Mouse (Mus musculus): ENCODE measurements around the gene Serinc3. TPM values are rescaled to one million over a fixed set of nuclear protein-coding genes. Genes with fewer than 3 reads are reported as not detected.
A peak's percentile ranks its signal among the peaks of the same experiment; 100 is the strongest.

Serinc3 gene
- polyA plus RNA-seq, 1 experiment from 2014 or later = 42.1 TPM

DNA sequence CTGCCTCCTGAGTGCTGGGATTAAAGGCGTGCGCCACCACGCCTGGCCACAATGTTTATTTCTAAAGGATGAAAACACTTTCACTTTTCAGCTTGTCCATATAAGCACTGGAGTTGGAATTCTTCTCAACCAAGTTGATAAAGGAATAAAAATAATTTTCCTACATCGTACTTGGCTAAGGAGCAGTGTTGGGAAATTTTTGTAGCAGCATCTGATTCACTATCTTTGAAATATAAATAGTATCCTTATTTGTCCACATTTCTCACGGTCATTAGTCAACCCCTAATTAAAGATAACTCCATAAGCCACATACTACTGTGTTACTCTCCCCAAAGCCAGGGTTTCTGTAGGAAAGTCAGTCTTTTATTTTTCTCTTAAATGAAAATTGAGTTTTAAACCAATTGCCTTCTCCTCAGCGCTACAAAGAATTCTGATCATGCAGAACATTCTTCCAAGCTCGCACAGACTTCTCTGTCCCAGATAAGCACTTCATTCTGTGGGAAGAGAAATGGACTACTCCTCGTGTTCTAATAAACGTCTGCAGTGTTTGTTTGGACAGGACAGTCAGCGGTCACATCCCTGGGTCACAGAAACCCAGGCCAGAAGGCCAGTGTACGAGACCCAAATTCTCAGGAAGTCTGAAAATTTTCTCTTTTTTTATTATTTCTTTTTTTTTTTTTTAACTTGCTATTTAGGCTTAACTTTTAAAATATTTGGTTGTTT is 26.1 kb upstream of the Serinc3 start:
- no peaks in the 10 kb centered on the region for H3K36me3 ChIP-seq (replicated peaks; ENCODE audit: control insufficient read depth, insufficient read depth)
- H3K27ac ChIP-seq = no peak overlapping the region
- H3K9ac ChIP-seq = no peak overlapping the region
- no peak for DNase-seq (ENCODE audit: low spot score)
- peaks cover 8% of the 10 kb centered on the region; the same call in 1 of the 2 replicates for H3K4me1 ChIP-seq (replicated peaks; ENCODE audit: control insufficient read depth, insufficient read depth, low read length)
- no peak overlapping the region for H3K4me2 ChIP-seq (replicated peaks)
- ATAC-seq (ENCODE audit: low FRiP score) = no peak
- no peaks in the 10 kb centered on the region for H3K27me3 ChIP-seq (ENCODE audit: control insufficient read depth, insufficient read depth, low read length)
- H3K9me3 ChIP-seq (ENCODE audit: control insufficient read depth, low read length) = no peaks in the 10 kb centered on the region
- 90% methylated on average over 11 of the region's 11 CpGs for WGBS
- H3K4me3 ChIP-seq (replicated peaks; ENCODE audit: low read length) = no peak overlapping the region

DNA sequence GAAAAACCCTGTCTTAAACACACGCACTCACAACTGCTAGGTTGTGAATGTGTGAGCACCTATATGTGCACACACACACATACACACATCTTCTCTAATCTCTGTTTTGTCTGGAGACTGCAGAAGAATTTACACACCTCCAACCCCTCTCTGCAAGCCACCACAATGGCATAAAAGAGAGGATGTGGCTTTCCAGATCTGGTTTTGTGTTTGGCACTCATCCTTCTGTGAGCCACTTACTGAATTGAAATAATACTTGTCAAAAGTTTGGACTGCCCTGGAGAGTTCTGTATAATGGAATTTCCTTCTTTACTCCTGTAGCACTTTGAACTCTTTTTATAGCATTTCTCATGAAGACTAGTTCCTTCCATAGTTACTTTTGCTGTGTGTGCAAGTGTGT is 22.1 kb upstream of the Serinc3 start:
- H3K9me3 ChIP-seq (ENCODE audit: control insufficient read depth, low read length) = no peaks in the 10 kb centered on the region
- DNase-seq (ENCODE audit: low spot score) (no peak), ATAC-seq (ENCODE audit: low FRiP score) (no peak)
- H3K27me3 ChIP-seq (ENCODE audit: control insufficient read depth, insufficient read depth, low read length) = no peaks in the 10 kb centered on the region
- H3K4me2 ChIP-seq (replicated peaks) = no peak overlapping the region
- H3K27ac ChIP-seq = no peak overlapping the region
- WGBS = 85% methylated on average over 1 of the region's 1 CpGs
- no peaks in the 10 kb centered on the region for H3K36me3 ChIP-seq (replicated peaks; ENCODE audit: control insufficient read depth, insufficient read depth)
- no peak overlapping the region for H3K4me3 ChIP-seq (replicated peaks; ENCODE audit: low read length)
- H3K9ac ChIP-seq = no peak overlapping the region
- H3K4me1 ChIP-seq (replicated peaks; ENCODE audit: control insufficient read depth, insufficient read depth, low read length) = no peaks in the 10 kb centered on the region

DNA sequence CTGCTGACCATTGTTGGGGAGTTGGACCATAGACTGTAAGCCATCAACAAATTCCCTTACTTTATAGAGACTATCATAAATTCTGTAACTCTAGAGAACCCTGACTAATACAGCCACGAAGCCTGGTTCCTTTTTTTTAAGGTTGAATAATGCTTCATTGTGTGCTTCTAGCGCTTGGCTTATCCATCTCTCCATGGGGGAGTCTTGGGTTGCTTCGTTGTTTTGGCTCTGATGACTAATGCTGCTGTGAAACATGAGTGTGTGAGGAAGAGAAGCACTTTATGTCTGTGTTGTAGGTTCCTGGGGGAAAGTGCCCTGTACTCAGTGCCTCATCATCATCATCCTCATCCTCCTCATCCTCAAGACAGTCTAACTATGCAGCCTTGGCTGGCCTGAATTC is 19.0 kb upstream of the Serinc3 start:
- ATAC-seq (ENCODE audit: low FRiP score) = no peak
- H3K27ac ChIP-seq = no peak overlapping the region
- H3K4me2 ChIP-seq (replicated peaks) = no peak overlapping the region
- WGBS = 54% methylated on average over 3 of the region's 3 CpGs
- H3K9me3 ChIP-seq (ENCODE audit: control insufficient read depth, low read length) = no peaks in the 10 kb centered on the region
- no peak overlapping the region for H3K9ac ChIP-seq
- H3K36me3 ChIP-seq (replicated peaks; ENCODE audit: control insufficient read depth, insufficient read depth) = no peaks in the 10 kb centered on the region
- H3K4me1 ChIP-seq (replicated peaks; ENCODE audit: control insufficient read depth, insufficient read depth, low read length) = peaks cover 5% of the 10 kb centered on the region; the same call in 1 of the 2 replicates
- H3K27me3 ChIP-seq (ENCODE audit: control insufficient read depth, insufficient read depth, low read length) = no peaks in the 10 kb centered on the region
- no peak overlapping the region for H3K4me3 ChIP-seq (replicated peaks; ENCODE audit: low read length)
- no peak for DNase-seq (ENCODE audit: low spot score)

DNA sequence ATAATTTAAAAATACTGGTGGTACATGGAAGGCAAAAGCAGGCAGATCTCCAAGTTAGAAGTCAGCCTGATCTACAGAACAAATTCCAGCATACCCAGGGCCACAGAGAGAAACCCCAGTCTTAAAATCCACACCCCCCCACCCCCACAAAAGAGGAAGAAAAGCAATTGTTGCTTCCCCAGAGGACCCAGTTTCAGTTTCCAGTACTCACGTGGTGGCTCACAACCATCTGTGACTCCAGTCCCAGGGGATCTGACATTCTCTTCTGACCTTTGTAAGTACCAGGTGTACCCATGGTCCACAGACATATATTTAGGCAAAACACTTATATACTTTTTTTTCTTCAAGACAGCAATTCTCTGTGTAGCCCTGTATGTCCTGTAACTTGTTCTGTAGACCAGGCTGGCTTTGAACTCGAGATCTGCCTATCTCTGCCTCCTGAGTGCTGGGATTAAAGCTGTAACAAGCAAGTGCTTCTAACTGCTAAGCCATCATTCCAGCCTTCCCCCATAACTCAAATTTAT is 17.8 kb upstream of the Serinc3 start:
- Histone ChIP-seq H3K4me3 (replicated peaks; ENCODE audit: low read length) (no peak overlapping the region), H3K4me1 (replicated peaks; ENCODE audit: control insufficient read depth, insufficient read depth, low read length) (peaks cover 6% of the 10 kb centered on the region; the same call in 1 of the 2 replicates), H3K27me3 (ENCODE audit: control insufficient read depth, insufficient read depth, low read length) (no peaks in the 10 kb centered on the region), H3K9me3 (ENCODE audit: control insufficient read depth, low read length) (no peaks in the 10 kb centered on the region), H3K27ac (no peak overlapping the region), H3K4me2 (replicated peaks) (no peak overlapping the region), H3K9ac (no peak overlapping the region), H3K36me3 (replicated peaks; ENCODE audit: control insufficient read depth, insufficient read depth) (no peaks in the 10 kb centered on the region)
- WGBS = 71% methylated on average over 2 of the region's 2 CpGs
- DNase-seq (ENCODE audit: low spot score) = no peak
- no peak for ATAC-seq (ENCODE audit: low FRiP score)

DNA sequence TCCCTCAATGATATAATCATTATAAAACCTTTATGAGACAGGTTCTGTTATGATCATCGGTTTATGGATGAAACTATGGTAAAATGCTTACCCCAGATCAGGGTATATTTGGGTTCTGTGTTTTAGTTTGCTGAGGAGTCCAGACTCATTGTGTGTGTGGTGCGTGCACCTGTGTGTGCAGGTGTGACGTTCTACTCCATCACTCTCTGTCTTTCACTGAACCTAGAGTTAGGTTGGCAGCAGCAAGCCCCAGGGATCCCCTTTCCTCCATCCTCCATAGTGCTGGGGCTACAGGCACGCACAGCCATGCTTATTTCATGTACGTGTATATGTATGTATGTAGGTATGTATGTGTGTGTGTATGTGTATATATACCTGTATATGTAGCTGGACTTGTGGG is 17.1 kb upstream of the Serinc3 start:
- no peak overlapping the region for H3K4me2 ChIP-seq (replicated peaks)
- DNase-seq (ENCODE audit: low spot score) = no peak
- H3K9ac ChIP-seq = no peak overlapping the region
- H3K27me3 ChIP-seq (ENCODE audit: control insufficient read depth, insufficient read depth, low read length) = no peaks in the 10 kb centered on the region
- H3K4me1 ChIP-seq (replicated peaks; ENCODE audit: control insufficient read depth, insufficient read depth, low read length) = peaks cover 6% of the 10 kb centered on the region; the same call in 1 of the 2 replicates
- no peak for ATAC-seq (ENCODE audit: low FRiP score)
- no peaks in the 10 kb centered on the region for H3K9me3 ChIP-seq (ENCODE audit: control insufficient read depth, low read length)
- no peak overlapping the region for H3K4me3 ChIP-seq (replicated peaks; ENCODE audit: low read length)
- no peak overlapping the region for H3K27ac ChIP-seq
- no peaks in the 10 kb centered on the region for H3K36me3 ChIP-seq (replicated peaks; ENCODE audit: control insufficient read depth, insufficient read depth)
- 95% methylated on average over 5 of the region's 5 CpGs for WGBS

DNA sequence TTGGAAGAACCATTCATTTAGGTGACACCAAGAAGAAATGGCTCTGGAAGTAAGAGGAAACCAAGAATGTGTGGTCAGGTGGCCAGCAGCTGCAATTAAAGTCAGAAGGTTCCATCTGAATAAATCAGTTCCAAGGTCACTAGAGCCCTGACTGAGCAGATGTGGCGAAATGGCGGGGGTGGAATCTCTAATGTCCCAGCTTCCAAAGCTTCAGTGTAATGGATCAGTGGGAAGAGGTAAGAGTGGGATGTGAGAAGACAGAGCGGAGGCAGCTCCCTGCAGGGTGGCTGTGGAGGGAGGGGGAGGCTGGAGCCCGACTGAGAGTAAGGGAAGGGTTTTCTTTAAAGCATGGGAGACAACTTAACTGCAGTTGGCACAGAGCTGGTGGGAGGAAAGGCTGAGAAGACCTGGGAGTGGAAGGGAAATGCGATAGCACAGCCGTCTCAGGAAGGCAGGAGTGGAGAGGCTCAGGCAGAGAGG is 16.5 kb upstream of the Serinc3 start:
- ATAC-seq (ENCODE audit: low FRiP score) (no peak), DNase-seq (ENCODE audit: low spot score) (no peak)
- peak overlapping the region; percentile 3; the same call in 1 of the 2 replicates for H3K9ac ChIP-seq
- H3K27me3 ChIP-seq (ENCODE audit: control insufficient read depth, insufficient read depth, low read length) = no peaks in the 10 kb centered on the region
- H3K36me3 ChIP-seq (replicated peaks; ENCODE audit: control insufficient read depth, insufficient read depth) = no peaks in the 10 kb centered on the region
- H3K4me1 ChIP-seq (replicated peaks; ENCODE audit: control insufficient read depth, insufficient read depth, low read length) = peaks cover 6% of the 10 kb centered on the region; the same call in 1 of the 2 replicates
- H3K27ac ChIP-seq = no peak overlapping the region
- no peak overlapping the region for H3K4me3 ChIP-seq (replicated peaks; ENCODE audit: low read length)
- no peaks in the 10 kb centered on the region for H3K9me3 ChIP-seq (ENCODE audit: control insufficient read depth, low read length)
- H3K4me2 ChIP-seq (replicated peaks) = no peak overlapping the region
- WGBS = 46% methylated on average over 6 of the region's 6 CpGs

DNA sequence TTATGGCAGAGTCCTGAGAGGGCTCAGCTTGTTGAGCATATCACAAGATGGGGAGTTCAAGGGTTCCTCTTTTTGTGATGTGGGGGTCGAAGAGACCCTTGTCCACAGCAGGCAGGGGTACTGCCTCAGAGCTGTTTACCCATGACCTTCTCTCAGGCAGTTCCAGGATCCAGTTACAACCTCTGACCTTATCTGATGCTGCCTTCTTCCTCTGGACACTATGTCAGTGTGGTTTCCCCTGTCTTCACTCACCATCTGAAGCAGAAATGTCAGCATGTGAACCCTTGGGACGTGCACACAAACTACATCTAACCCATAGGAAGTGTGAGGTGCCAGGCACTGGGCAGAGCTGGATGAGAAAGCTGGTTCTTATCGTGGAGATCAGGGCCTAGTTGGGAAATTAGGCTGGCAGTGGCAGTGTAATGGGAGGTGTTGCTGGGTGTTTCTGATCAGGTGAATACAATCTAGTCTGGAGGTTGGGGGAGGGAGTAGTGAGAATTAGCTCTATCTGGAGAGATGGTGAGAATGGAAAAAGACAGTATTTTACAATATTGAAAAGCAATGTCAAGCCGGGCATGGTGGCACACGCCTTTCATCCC is 15.3 kb upstream of the Serinc3 start:
- no peak overlapping the region for H3K27ac ChIP-seq
- DNase-seq (ENCODE audit: low spot score) (no peak), ATAC-seq (ENCODE audit: low FRiP score) (no peak)
- WGBS = 83% methylated on average over 5 of the region's 5 CpGs
- no peaks in the 10 kb centered on the region for H3K27me3 ChIP-seq (ENCODE audit: control insufficient read depth, insufficient read depth, low read length)
- no peaks in the 10 kb centered on the region for H3K36me3 ChIP-seq (replicated peaks; ENCODE audit: control insufficient read depth, insufficient read depth)
- no peak overlapping the region for H3K9ac ChIP-seq
- peaks cover 6% of the 10 kb centered on the region; the same call in 1 of the 2 replicates for H3K4me1 ChIP-seq (replicated peaks; ENCODE audit: control insufficient read depth, insufficient read depth, low read length)
- H3K9me3 ChIP-seq (ENCODE audit: control insufficient read depth, low read length) = no peaks in the 10 kb centered on the region
- no peak overlapping the region for H3K4me2 ChIP-seq (replicated peaks)
- H3K4me3 ChIP-seq (replicated peaks; ENCODE audit: low read length) = no peak overlapping the region

DNA sequence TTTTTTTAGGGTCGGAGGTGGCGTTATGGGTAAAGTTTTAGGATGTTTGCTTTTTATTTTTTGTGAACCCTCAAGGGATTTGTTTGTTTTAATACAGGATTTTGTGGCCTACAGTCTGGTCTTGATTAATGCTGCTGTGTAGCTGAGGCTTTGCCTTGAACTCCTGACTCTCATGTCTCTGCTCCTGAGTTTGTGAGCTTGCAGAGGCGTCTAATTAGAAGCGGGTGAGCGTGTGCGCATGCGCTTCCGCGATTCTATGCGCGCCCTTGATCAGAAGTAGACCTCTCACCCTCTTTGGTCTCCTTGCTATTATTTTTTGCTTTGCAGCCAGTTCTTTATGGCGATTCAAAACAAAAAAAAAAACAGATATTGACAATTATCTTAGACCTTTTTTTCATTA is 14.5 kb upstream of the Serinc3 start:
- no peak for DNase-seq (ENCODE audit: low spot score)
- H3K4me2 ChIP-seq (replicated peaks) = peak overlapping the region; percentile 60
- no peaks in the 10 kb centered on the region for H3K27me3 ChIP-seq (ENCODE audit: control insufficient read depth, insufficient read depth, low read length)
- H3K4me3 ChIP-seq (replicated peaks; ENCODE audit: low read length) = peak overlapping the region; percentile 65; the same call in 1 of the 2 replicates
- 85% methylated on average over 12 of the region's 12 CpGs for WGBS
- no peaks in the 10 kb centered on the region for H3K9me3 ChIP-seq (ENCODE audit: control insufficient read depth, low read length)
- no peak overlapping the region for H3K9ac ChIP-seq
- ATAC-seq (ENCODE audit: low FRiP score) = no peak
- H3K36me3 ChIP-seq (replicated peaks; ENCODE audit: control insufficient read depth, insufficient read depth) = no peaks in the 10 kb centered on the region
- H3K4me1 ChIP-seq (replicated peaks; ENCODE audit: control insufficient read depth, insufficient read depth, low read length) = peaks cover 6% of the 10 kb centered on the region; the same call in 1 of the 2 replicates
- no peak overlapping the region for H3K27ac ChIP-seq

DNA sequence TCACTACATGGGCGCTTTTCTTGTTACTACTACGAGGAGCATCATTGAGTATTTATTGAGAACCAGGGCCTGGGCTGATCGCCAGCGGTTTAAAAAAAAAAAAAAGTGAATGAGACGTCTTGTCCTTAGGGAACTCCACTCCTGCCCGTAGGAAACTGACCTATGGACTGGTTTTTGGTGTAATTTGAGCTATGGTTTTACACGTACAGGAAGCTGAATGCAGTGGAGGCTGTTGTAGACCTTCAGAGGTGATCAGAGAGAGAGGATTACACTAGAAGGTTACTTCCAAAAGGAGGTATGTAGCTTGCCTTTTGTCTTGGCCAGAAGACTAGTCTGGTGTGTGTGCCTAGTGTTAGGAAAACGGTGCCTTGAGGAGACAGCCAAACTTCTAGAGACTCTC is 14.0 kb upstream of the Serinc3 start:
- WGBS = under 1% methylated on average over 8 of the region's 8 CpGs
- DNase-seq (ENCODE audit: low spot score) = no peak
- Histone ChIP-seq H3K9ac (peak overlapping the region; percentile 70), H3K4me2 (replicated peaks) (peak overlapping the region; percentile 60), H3K27me3 (ENCODE audit: control insufficient read depth, insufficient read depth, low read length) (no peaks in the 10 kb centered on the region), H3K4me1 (replicated peaks; ENCODE audit: control insufficient read depth, insufficient read depth, low read length) (peaks cover 6% of the 10 kb centered on the region; the same call in 1 of the 2 replicates), H3K27ac (no peak overlapping the region), H3K9me3 (ENCODE audit: control insufficient read depth, low read length) (no peaks in the 10 kb centered on the region), H3K4me3 (replicated peaks; ENCODE audit: low read length) (peak overlapping the region; percentile 65), H3K36me3 (replicated peaks; ENCODE audit: control insufficient read depth, insufficient read depth) (no peaks in the 10 kb centered on the region)
- ATAC-seq (ENCODE audit: low FRiP score) = no peak

Data from hindbrain, embryonic 14.5 days (tissue).